In the genomic region with DNA sequence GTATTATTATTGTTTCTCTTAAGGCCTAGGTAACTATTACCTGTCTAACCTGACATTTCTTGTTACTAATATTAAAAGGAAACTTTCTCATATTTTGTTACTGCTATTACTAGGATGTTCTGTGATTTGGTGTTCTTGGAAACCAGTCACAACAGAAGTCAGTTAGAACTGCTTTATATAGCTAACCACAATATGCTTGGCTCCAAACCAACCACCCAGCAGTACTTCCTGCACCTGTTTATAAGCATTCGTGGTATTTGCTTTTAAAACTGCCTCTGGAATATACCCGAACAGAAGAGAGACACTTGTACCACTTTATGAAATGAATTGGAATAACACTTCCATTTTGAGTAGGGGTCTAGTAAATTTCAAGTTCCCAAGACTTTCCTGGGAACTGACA, we compare ENCODE assay signal across 23 mouse cellular contexts.
DNase-seq lines count a peak whose midpoint lies in the region; ATAC-seq lines count a peak whose summit lies in the region.
"Had no signal": no experiment of that assay in that cellular context is flagged by ENCODE, and none has a peak within 500 bp of the region (broad histone marks: within the 10 kb centered on the region; RNA-seq: fewer than 3 reads in every experiment).

No protein-coding gene starts in this region.

- intact Hi-C loops in left cerebral cortex, postnatal 10 days (cut with DNase I), result no loop called here

- 73% methylated on average over 2 of the region's 2 CpGs for WGBS in embryonic facial prominence, embryonic 14.5 days
- 85% methylated on average over 2 of the region's 2 CpGs for WGBS in embryonic facial prominence, embryonic 10.5 days

- H3K4me2 ChIP-seq in embryonic facial prominence, embryonic 14.5 days (ENCODE audit: low read depth, low read length), result no peak overlapping the region
- H3K4me2 ChIP-seq: forebrain, embryonic 12.5 days; hindbrain, embryonic 12.5 days; intestine, embryonic 15.5 days; kidney, embryonic 15.5 days; liver, embryonic 12.5 days; lung, embryonic 15.5 days; midbrain, embryonic 11.5 days; neural tube, embryonic 15.5 days had no signal

- no peak overlapping the region for H3K9ac ChIP-seq in embryonic facial prominence, embryonic 14.5 days (ENCODE audit: low read depth, low read length)
- H3K9ac ChIP-seq: forebrain, embryonic 12.5 days; hindbrain, embryonic 12.5 days; intestine, embryonic 15.5 days; kidney, embryonic 15.5 days; liver, embryonic 12.5 days; lung, embryonic 15.5 days; neural tube, embryonic 15.5 days had no signal

- H3K27ac ChIP-seq in embryonic facial prominence, embryonic 14.5 days (replicated peaks; ENCODE audit: low read depth, low read length), result no peak overlapping the region
- H3K27ac ChIP-seq in embryonic facial prominence, embryonic 10.5 days (replicated peaks), result no peak overlapping the region
- H3K27ac ChIP-seq: forebrain, embryonic 12.5 days; hindbrain, embryonic 12.5 days; intestine, embryonic 15.5 days; kidney, embryonic 15.5 days; layer of hippocampus, adult 2 months; limb, embryonic 10.5 days; liver, embryonic 12.5 days; lung, embryonic 15.5 days; neural tube, embryonic 15.5 days had no signal

- ATAC-seq in embryonic facial prominence, embryonic 14.5 days (ENCODE audit: low read depth), result no peak
- 0 out of 2 replicates have a peak, but pooled peaks have one; percentile 47 for ATAC-seq in common myeloid progenitor, adult 5-6 weeks (replicated peaks; ENCODE audit: low read depth, poor library complexity, severe bottlenecking)
- ATAC-seq: intestine, embryonic 15.5 days; liver, embryonic 12.5 days had no signal

- no peaks in the 10 kb centered on the region for H3K36me3 ChIP-seq in embryonic facial prominence, embryonic 14.5 days (ENCODE audit: control insufficient read depth, insufficient read depth, low read length)
- no peaks in the 10 kb centered on the region for H3K36me3 ChIP-seq in embryonic facial prominence, embryonic 10.5 days (replicated peaks)
- H3K36me3 ChIP-seq: forebrain, embryonic 12.5 days; hindbrain, embryonic 12.5 days; intestine, embryonic 15.5 days; kidney, embryonic 15.5 days; limb, embryonic 10.5 days; liver, embryonic 12.5 days; lung, embryonic 15.5 days; neural tube, embryonic 15.5 days had no signal

- peak; percentile 3 for DNase-seq in embryonic facial prominence, embryonic 14.5 days (ENCODE audit: low spot score)
- DNase-seq in embryonic facial prominence, embryonic 10.5 days (ENCODE audit: low spot score), result no peak
- peak; percentile 21 for DNase-seq in thymus, postnatal 0 days (ENCODE audit: low spot score)
- DNase-seq in thymus, adult 18-20 months, result no peak
- no peak for DNase-seq in right cerebral cortex, postnatal 10 days (ENCODE audit: low spot score in 2 of 2)
- no peak for DNase-seq in left cerebral cortex, postnatal 10 days (ENCODE audit: extremely low spot score in 1 of 2, low spot score in 2 of 2)
- DNase-seq in frontal cortex, postnatal 10 days (ENCODE audit: low spot score in 2 of 2), result no peak
- DNase-seq: adrenal gland, postnatal 10 days; cerebellum, adult 9-11 months; embryo, embryonic 11 days; gastrocnemius, postnatal 25 days; right cerebral cortex, postnatal 4 days had no signal

- H3K9me3 ChIP-seq in embryonic facial prominence, embryonic 14.5 days (ENCODE audit: control insufficient read depth, low read length), result no peaks in the 10 kb centered on the region
- no peaks in the 10 kb centered on the region for H3K9me3 ChIP-seq in embryonic facial prominence, embryonic 10.5 days
- H3K9me3 ChIP-seq: forebrain, embryonic 12.5 days; hindbrain, embryonic 12.5 days; intestine, embryonic 15.5 days; kidney, embryonic 15.5 days; limb, embryonic 10.5 days; liver, embryonic 12.5 days; lung, embryonic 15.5 days; neural tube, embryonic 15.5 days had no signal

- no peak overlapping the region for H3K4me3 ChIP-seq in embryonic facial prominence, embryonic 14.5 days (ENCODE audit: low read depth, low read length)
- H3K4me3 ChIP-seq in embryonic facial prominence, embryonic 10.5 days, result no peak overlapping the region
- H3K4me3 ChIP-seq: forebrain, embryonic 12.5 days; hindbrain, embryonic 12.5 days; intestine, embryonic 15.5 days; kidney, embryonic 15.5 days; layer of hippocampus, adult 2 months; limb, embryonic 10.5 days; liver, embryonic 12.5 days; lung, embryonic 15.5 days; neural tube, embryonic 15.5 days had no signal

- no peaks in the 10 kb centered on the region for H3K27me3 ChIP-seq in embryonic facial prominence, embryonic 14.5 days (replicated peaks; ENCODE audit: control insufficient read depth, insufficient read depth, low read length)
- no peaks in the 10 kb centered on the region for H3K27me3 ChIP-seq in embryonic facial prominence, embryonic 10.5 days (replicated peaks; ENCODE audit: low read depth, poor library complexity, severe bottlenecking)
- H3K27me3 ChIP-seq: forebrain, embryonic 12.5 days; hindbrain, embryonic 12.5 days; intestine, embryonic 15.5 days; kidney, embryonic 15.5 days; liver, embryonic 12.5 days; lung, embryonic 15.5 days; neural tube, embryonic 15.5 days had no signal

- no peaks in the 10 kb centered on the region for H3K4me1 ChIP-seq in embryonic facial prominence, embryonic 14.5 days (ENCODE audit: control insufficient read depth, insufficient read depth, low read length)
- H3K4me1 ChIP-seq in embryonic facial prominence, embryonic 10.5 days, result no peaks in the 10 kb centered on the region
- H3K4me1 ChIP-seq: forebrain, embryonic 12.5 days; hindbrain, embryonic 12.5 days; intestine, embryonic 15.5 days; kidney, embryonic 15.5 days; limb, embryonic 10.5 days; liver, embryonic 12.5 days; lung, embryonic 15.5 days; neural tube, embryonic 15.5 days had no signal

Comparison
In these comparisons a context has a peak if more than half of its experiments do, and no peak if none do; other contexts are left out.
1. DNase-seq: peak in embryonic facial prominence, embryonic 14.5 days (single experiment) and thymus, postnatal 0 days (single experiment); none in embryonic facial prominence, embryonic 10.5 days (single experiment), thymus, adult 18-20 months (0 of 2), right cerebral cortex, postnatal 10 days (0 of 2), left cerebral cortex, postnatal 10 days (0 of 2) and frontal cortex, postnatal 10 days (0 of 2).